Mouse (Mus musculus) spleen, adult 2 months (tissue): ENCODE measurements around the gene Lmx1a. TPM values are rescaled to one million over a fixed set of nuclear protein-coding genes. Genes with fewer than 3 reads are reported as not detected.

Experiments
- DNase-seq, 2 experiments: peaks; one replicate each; pipeline versions ENCODE4 v3.0.0 to v3.0.0-alpha.2; 2012 to 2021; ENCODE audit warnings: low spot score in 2 of 2, low read depth in 1 of 2
- H3K27ac ChIP-seq: fragments of 200-500 bp; 2 replicates; pipeline ENCODE4 v1.5.1; 2012; ENCODE audit warnings: low read length, inconsistent platforms; ENCODE audit not compliant: insufficient read depth
- H3K27me3 ChIP-seq: fragments of 200-500 bp; 2 replicates; pipeline ENCODE4 v1.6.1; 2012; ENCODE audit warnings: mild to moderate bottlenecking, moderate library complexity, low read length, inconsistent platforms; ENCODE audit not compliant: control insufficient read depth, insufficient read depth
- H3K36me3 ChIP-seq: fragments of 200-500 bp; 2 replicates; pipeline ENCODE4 v1.6.1; 2012; ENCODE audit warnings: mild to moderate bottlenecking, low read length, inconsistent platforms; ENCODE audit not compliant: control insufficient read depth, insufficient read depth
- H3K4me1 ChIP-seq: fragments of 200-500 bp; 2 replicates; pipeline ENCODE4 v1.6.1; 2011; ENCODE audit warnings: inconsistent platforms; ENCODE audit not compliant: control insufficient read depth, insufficient read depth, insufficient read length
- H3K4me3 ChIP-seq: fragments of 200-500 bp; 2 replicates; pipeline ENCODE4 v1.5.1; 2011; ENCODE audit warnings: mild to moderate bottlenecking, inconsistent platforms; ENCODE audit not compliant: insufficient read depth, insufficient read length; ENCODE audit errors: extremely low read depth
- CTCF ChIP-seq: fragments of 200-500 bp; IDR thresholded peaks from 2 replicates; pipeline ENCODE4 v1.5.1; 2011; ENCODE audit warnings: mild to moderate bottlenecking, inconsistent platforms; ENCODE audit not compliant: insufficient read depth, insufficient read length, insufficient replicate concordance; ENCODE audit errors: extremely low read depth
- POLR2A ChIP-seq: fragments of 200-500 bp; IDR thresholded peaks from 2 replicates; pipeline ENCODE4 v1.6.1; 2011; ENCODE audit warnings: low read depth, low read length, inconsistent platforms
- WGBS: fragments of 180-500 bp; shearing (Covaris S2); methylation state at CpG from one replicate; pipeline ENCODE4 v1.1.7; 2018; 5-methylcytosine and 5-hydroxymethylcytosine counted together
- polyA plus RNA-seq: library from polyadenylated mRNA; depleted of rRNA; stranded (reverse); fragments of >200 nt; gene quantifications from 2 replicates; pipeline ENCODE4 v1.2.3, GENCODE M21; 2012; rRNA removed

Lmx1a gene
- polyA plus RNA-seq, 1 experiment: not detected

- no peaks in the 10 kb centered on the region for H3K36me3 ChIP-seq
- no peak overlapping the region for H3K27ac ChIP-seq
- WGBS: 87% methylated on average over 5 of the region's 5 CpGs
- no peak overlapping the region for H3K4me3 ChIP-seq
- H3K4me1 ChIP-seq: no peaks in the 10 kb centered on the region
- no peak for TF ChIP-seq CTCF
- H3K27me3 ChIP-seq: no peaks in the 10 kb centered on the region
- no peak for DNase-seq
Measured at GRCm38 (mm10) chr1:167885776-167886175, 196.7 kb downstream of the Lmx1a start.

GRCm38 (mm10) chr1:167888120-167888519, 199.1 kb downstream of the Lmx1a start:
- TF ChIP-seq CTCF (no peak), POLR2A (no peak)
- no peak overlapping the region for H3K27ac ChIP-seq
- 87% methylated on average over 5 of the region's 5 CpGs for WGBS
- H3K4me1 ChIP-seq: no peaks in the 10 kb centered on the region
- DNase-seq: no peak
- no peak overlapping the region for H3K4me3 ChIP-seq
- H3K36me3 ChIP-seq: no peaks in the 10 kb centered on the region
- H3K27me3 ChIP-seq: no peaks in the 10 kb centered on the region

- Histone ChIP-seq H3K27me3 (no peaks in the 10 kb centered on the region), H3K4me3 (no peak overlapping the region), H3K27ac (no peak overlapping the region), H3K36me3 (no peaks in the 10 kb centered on the region), H3K4me1 (no peaks in the 10 kb centered on the region)
- TF ChIP-seq POLR2A (no peak), CTCF (no peak)
- DNase-seq: no peak
- WGBS: 24% methylated on average over 9 of the region's 9 CpGs
Measured at GRCm38 (mm10) chr1:167888816-167889215, 199.8 kb downstream of the Lmx1a start.

GRCm38 (mm10) chr1:167896234-167896633, 207.2 kb downstream of the Lmx1a start:
- Histone ChIP-seq H3K36me3 (no peaks in the 10 kb centered on the region), H3K27me3 (no peaks in the 10 kb centered on the region), H3K4me1 (no peaks in the 10 kb centered on the region), H3K4me3 (no peak overlapping the region), H3K27ac (no peak overlapping the region)
- no peak for DNase-seq
- TF ChIP-seq CTCF (no peak), POLR2A (no peak)
- WGBS: 42% methylated on average over 7 of the region's 7 CpGs

Other genes with a start within 250 kb of the Lmx1a start
- gene Lrrc52, start 222.5 kb upstream of the Lmx1a start, polyA plus RNA-seq: not detected in 2 replicates
- gene Rxrg, start 90.9 kb upstream of the Lmx1a start, polyA plus RNA-seq: 1.1 and 1.6 TPM in 2 replicates